Mouse (Mus musculus) naive thymus-derived CD4-positive, alpha-beta T cell, adult 2 months (primary cell): ENCODE data around the gene Apon.
"Not testable (repeated sequence)": the region's sequence is repeated elsewhere in the genome, so short reads cannot be mapped to it uniquely, and the experiment has no call there.

Source experiments
- DNase-seq: peaks from one replicate; pipeline ENCODE4 v3.0.0-alpha.2; 2011; ENCODE audit warnings: low read depth

The Apon gene

GRCm38 (mm10) chr10:128232420-128232985, 21.4 kb upstream of the Apon start:
- peak; percentile 88 for DNase-seq

GRCm38 (mm10) chr10:128236321-128236720, 17.6 kb upstream of the Apon start:
- no peak for DNase-seq

GRCm38 (mm10) chr10:128237807-128238480, 16.0 kb upstream of the Apon start:
- no peak for DNase-seq

GRCm38 (mm10) chr10:128239140-128239539, 14.8 kb upstream of the Apon start:
- no peak for DNase-seq

GRCm38 (mm10) chr10:128240131-128240530, 13.8 kb upstream of the Apon start:
- DNase-seq, result no peak

GRCm38 (mm10) chr10:128243252-128243651, 10.6 kb upstream of the Apon start:
- DNase-seq, result no peak

- no peak for DNase-seq
Observed at GRCm38 (mm10) chr10:128244121-128244520, 9.8 kb upstream of the Apon start.

GRCm38 (mm10) chr10:128247020-128247732, 6.7 kb upstream of the Apon start:
- DNase-seq, result no peak

GRCm38 (mm10) chr10:128250565-128250964, 3.3 kb upstream of the Apon start:
- no peak for DNase-seq

- no peak for DNase-seq
Observed at GRCm38 (mm10) chr10:128255925-128256324, 2.0 kb downstream of the Apon start.

- DNase-seq, result no peak
Observed at GRCm38 (mm10) chr10:128256328-128256727, 2.4 kb downstream of the Apon start.

GRCm38 (mm10) chr10:128258953-128259352, 5.1 kb downstream of the Apon start:
- DNase-seq, result no peak

GRCm38 (mm10) chr10:128259946-128260345, 6.0 kb downstream of the Apon start:
- DNase-seq, result no peak

GRCm38 (mm10) chr10:128260376-128260775, 6.5 kb downstream of the Apon start:
- DNase-seq, result not testable (repeated sequence)

GRCm38 (mm10) chr10:128262300-128262699, 8.4 kb downstream of the Apon start:
- DNase-seq, result no peak

- no peak for DNase-seq
Observed at GRCm38 (mm10) chr10:128263393-128264310, 9.8 kb downstream of the Apon start.

GRCm38 (mm10) chr10:128268371-128268770, 14.5 kb downstream of the Apon start, which contains the start of gene Apof:
Apof (plus strand) TSS chr10:128268671.
- DNase-seq, result no peak

GRCm38 (mm10) chr10:128269206-128269910, 15.5 kb downstream of the Apon start:
- no peak for DNase-seq

GRCm38 (mm10) chr10:128270287-128270841, 16.5 kb downstream of the Apon start, which contains the start of gene Stat2:
Stat2 (plus strand) TSS chr10:128270559.
- DNase-seq, result peak; percentile 95

GRCm38 (mm10) chr10:128270866-128271265, 17.0 kb downstream of the Apon start:
- DNase-seq, result no peak

- no peak for DNase-seq
Observed at GRCm38 (mm10) chr10:128271883-128272282, 18.0 kb downstream of the Apon start.
